Mouse (Mus musculus) cerebellum, adult 9-11 months (tissue): ENCODE results near the gene Sv2c.
"Not testable (repeated sequence)": the region's sequence is repeated elsewhere in the genome, so short reads cannot be mapped to it uniquely, and the experiment has no call there.

ENCODE experiments used
- DNase-seq: peaks from one replicate; pipeline ENCODE4 v3.0.0; 2022

The Sv2c gene

GRCm38 (mm10) chr13:96132401-96132816 lies at the start of gene Sv2c:
Gene Sv2c (minus strand): TSS chr13:96132577.
- no peak for DNase-seq

- DNase-seq, result no peak
Observed at GRCm38 (mm10) chr13:96180671-96181161, 48.3 kb upstream of the Sv2c start.

- DNase-seq, result peak; percentile 95
Observed at GRCm38 (mm10) chr13:96175591-96176212, 43.3 kb upstream of the Sv2c start.

- DNase-seq, result no peak
Observed at GRCm38 (mm10) chr13:96173686-96174085, 41.3 kb upstream of the Sv2c start.

- DNase-seq, result no peak
Observed at GRCm38 (mm10) chr13:96172290-96172689, 39.9 kb upstream of the Sv2c start.

GRCm38 (mm10) chr13:96168991-96169665 lies 36.8 kb upstream of the Sv2c start:
- DNase-seq, result no peak

GRCm38 (mm10) chr13:96166593-96166992 lies 34.2 kb upstream of the Sv2c start:
- DNase-seq, result no peak

DNA sequence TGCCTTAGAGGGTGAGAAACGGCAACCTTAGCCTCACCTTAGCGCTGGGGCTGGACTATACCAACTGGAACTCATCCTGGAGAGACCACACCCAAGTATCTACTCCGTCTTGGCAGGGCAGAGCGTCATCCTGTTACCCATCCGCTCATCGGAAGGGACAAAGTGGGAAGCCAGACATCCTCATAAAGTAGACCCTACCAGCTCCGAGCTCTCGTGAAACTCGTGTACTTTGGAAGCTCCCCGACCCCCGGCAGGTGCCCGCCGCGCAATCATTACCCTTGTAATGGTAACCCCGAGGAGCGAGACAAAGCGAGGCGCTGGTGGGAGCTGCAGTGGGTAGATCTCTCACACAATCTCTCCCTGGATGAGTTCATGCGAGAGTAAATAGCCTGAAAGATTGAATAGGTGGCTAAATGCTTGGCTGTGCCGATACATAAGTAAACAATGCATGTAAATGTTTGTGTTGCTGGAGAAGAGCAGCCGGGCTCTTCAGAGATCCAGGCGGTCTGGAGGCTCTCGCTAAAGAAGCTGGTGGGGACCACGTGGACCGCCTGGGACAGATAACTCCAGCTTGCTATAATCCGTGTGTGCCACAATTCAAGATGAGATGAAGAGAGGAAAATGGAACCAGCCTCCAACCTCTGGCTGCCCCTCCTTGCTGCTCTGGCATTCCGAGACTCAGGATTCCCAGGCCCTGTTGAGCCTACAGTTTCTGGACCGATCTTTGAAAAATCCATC lies 1.2 kb upstream of the Sv2c start:
- no peak for DNase-seq

- DNase-seq, result no peak
Observed at GRCm38 (mm10) chr13:96132833-96133232, 456 bp upstream of the Sv2c start.

DNA sequence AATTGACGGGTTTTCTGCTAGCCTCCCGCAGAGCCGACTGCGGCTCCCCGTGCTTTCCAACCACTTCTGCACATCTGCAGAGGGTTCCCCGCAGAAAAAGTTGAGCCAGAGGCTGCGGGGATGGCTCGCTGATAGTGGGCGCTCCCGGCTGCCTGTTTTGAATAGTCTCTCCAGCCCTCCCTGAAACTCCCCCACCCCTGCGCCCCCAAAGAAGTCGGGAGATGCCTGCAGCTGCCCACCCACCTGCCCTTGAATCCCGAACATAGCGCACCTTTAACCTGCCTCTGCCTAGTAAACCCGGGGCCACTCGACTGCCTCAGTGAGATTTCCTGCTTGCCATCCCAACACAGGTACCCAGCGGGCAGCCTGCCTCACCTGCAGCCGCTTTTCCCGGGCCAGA lies 466 bp downstream of the Sv2c start:
- no peak for DNase-seq

DNA sequence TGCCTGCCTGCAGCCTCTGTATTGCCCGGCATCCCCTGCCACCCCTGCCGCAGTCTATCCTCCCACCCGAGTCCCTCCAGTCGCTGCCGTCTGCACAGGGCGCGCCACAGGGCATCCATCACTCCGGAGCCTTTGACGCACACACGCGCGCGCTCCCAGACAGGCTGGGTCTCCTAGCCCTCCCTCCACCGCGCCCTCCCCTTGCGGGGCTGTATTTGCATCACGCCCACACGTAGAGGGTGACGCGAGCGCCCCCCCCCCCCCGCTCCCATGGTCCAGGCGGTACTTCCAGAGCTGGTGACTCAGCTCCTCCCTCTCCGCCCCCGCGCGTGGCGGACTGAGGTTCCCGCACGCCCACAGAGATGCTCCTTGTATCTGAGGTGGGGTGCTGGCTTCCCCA lies 1.3 kb downstream of the Sv2c start:
- DNase-seq, result peak; percentile 24

GRCm38 (mm10) chr13:96129081-96129480 lies 3.3 kb downstream of the Sv2c start:
- DNase-seq, result no peak

- DNase-seq, result no peak
Observed at GRCm38 (mm10) chr13:96126669-96127068, 5.7 kb downstream of the Sv2c start.

DNA sequence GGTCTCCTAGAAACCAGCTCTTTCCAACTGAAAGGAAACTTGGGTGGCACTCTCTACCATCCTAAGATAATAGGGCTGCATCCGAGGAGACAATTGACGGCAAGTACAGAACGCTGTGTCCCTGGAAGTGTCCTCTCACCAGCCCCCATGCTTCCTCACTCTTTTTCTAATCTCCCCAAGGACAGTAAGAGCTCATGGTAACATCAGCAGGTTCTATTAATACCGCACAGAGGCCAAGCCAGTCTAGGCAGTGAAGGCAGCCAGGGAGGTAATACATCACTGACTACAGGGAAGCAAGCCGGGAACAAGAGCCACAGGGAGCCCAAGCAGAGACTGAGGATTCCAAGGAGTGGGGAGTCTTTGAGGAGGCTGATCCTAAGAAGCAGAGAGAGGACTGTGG lies 7.4 kb downstream of the Sv2c start:
- DNase-seq, result no peak

GRCm38 (mm10) chr13:96112711-96113110 lies 19.7 kb downstream of the Sv2c start:
- no peak for DNase-seq

DNA sequence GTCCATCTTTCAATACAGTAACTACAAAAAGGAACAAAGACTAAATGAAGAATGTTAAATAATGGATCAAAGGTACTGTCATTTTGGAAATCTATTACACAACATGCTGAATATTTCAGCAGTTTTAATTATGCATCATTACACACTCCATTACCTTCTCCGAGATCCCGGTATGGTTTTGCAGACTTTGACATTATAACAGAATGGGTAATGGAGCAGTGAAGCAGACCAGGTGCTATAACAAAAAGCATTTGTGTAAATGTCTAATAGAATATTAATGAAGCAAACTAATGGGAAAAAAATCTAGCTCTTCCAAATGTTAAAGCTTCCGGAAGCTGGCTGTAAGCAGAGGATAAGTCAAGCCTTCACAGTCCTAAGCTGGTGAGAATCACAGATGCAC lies 21.6 kb downstream of the Sv2c start:
- no peak for DNase-seq

DNA sequence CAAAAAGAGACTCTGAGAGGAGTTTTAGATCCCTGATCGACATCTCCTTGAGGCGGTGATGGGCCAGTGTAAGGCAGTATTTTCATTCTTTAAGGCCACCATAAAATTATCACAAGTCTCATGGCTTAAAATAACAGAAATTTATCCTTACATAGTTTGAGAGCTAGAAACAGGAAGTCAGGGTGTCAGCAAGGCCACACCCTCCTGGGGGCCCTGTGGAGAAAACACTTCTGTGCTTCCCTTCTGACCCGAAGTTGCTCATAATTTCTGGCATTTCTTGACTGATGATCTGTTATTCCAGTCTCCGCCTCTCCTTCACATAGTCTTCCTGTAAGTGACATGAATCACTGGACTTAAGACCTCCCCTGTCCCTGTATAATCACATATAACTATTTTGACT lies 26.0 kb downstream of the Sv2c start:
- no peak for DNase-seq

- DNase-seq, result no peak
Observed at GRCm38 (mm10) chr13:96090929-96091328, 41.4 kb downstream of the Sv2c start.

DNA sequence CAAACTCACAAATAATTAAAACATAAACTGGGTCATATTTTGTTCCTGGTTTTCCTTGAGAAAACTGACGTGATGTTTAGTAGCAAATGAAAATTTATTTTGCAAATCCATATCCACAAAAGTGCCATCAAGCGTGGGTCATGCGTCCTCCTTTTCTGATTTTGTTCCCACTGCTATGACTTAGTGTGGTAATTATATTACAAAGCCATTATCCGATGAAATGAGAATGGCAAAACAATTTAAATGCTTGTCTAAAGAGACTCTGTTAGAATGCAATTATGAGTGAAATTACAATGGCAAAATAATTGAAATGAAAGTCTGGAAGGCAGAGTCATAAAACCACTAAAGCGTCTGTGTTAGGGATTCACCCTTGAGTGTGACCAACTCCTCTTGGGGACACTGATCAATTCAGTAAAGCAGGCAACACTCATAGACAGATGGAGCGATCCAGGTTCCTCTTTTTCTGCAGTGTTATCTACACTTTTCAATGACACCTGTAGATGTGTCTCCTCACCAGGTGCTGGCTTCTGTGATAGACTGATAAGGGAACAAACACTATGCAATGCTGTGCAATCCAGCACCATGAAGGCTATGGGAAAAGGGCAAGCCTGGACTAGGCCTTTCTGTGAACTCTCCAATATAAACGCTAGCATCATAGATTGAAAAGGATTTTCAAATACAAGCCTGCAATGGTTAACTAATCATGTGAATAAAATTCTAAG lies 46.6 kb downstream of the Sv2c start:
- DNase-seq, result no peak

GRCm38 (mm10) chr13:96081754-96082153 lies 50.6 kb downstream of the Sv2c start, which contains the start of gene Gm17190:
Gene Gm17190 (plus strand): TSS chr13:96082054.
- not testable (repeated sequence) for DNase-seq

DNA sequence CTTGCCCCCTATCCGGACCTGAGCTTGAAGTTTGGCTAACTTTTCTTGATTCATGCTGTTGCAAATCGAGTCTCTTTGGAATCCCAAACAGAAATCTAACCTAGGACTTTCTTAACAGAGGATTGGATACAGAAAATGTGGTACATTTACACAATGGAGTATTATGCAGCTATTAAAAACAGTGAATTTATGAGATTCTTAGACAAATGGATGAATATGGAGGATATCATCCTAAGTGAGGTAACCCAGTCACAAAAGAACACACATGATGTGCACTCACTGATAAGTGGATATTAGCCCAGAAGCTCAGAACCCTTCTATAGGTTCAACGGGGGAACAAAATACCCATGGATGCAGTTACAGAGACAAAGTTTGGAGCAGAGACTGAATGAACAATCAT lies 51.1 kb downstream of the Sv2c start, which contains the start of gene Gm20075:
TSS of gene Gm20075 (minus strand) at position 101 of the 400 bp plus-strand sequence.
- not testable (repeated sequence) for DNase-seq

DNA sequence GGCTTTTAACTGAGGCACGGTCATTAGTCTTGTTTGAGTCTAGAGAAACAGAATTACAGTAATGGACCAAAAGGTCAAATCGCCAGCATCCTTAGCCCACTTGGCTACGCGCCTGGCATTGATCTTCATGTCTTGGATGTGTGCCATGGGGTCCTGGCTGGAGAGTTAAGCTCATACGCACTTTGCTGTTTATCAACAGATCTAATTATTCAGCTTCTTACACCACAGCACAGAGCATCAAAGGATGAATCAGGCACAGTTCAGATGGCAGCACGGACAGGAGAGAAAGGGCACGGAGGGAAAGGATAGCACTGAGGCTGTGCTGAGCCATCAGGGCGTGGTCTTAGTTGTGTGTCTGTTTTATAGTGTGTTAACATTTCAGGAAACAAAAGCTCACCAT lies 58.8 kb downstream of the Sv2c start:
- DNase-seq, result no peak

DNA sequence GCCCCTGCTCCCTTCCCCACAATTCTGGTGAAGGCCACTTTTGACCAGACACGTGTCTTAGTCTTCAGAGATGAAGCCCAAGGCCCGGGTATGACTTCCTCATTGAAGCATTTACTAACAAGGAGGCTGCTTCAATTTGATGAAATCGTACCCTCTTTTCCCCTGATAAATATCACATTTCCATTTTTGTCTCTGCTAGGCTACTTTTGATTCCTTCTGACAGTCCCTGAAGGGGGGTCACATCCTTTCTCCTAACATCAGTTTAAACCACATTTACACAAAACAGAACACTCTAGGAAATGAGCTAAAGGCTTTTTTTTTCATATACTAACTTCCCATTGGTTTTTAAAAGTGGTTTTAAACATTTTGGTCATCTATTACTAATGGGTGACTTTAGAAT lies 79.6 kb downstream of the Sv2c start:
- no peak for DNase-seq
